Mouse (Mus musculus) CH12.LX (cell line): ENCODE data around the gene Macrod2. TPM values are rescaled to one million over a fixed set of nuclear protein-coding genes. Genes with fewer than 3 reads are reported as not detected.

ENCODE experiments used
- DNase-seq: peaks from one replicate; pipeline ENCODE4 v3.0.0-alpha.2; 2013; ENCODE audit errors: extremely low read depth
- H3K27ac ChIP-seq: 2 replicates; pipeline ENCODE4 v1.5.1; 2012; ENCODE audit warnings: low read depth, mild to moderate bottlenecking, control low read depth, moderate library complexity; ENCODE audit not compliant: insufficient read depth
- H3K27me3 ChIP-seq: replicated peaks from 2 replicates; pipeline ENCODE3; 2012; ENCODE audit warnings: inconsistent platforms
- H3K36me3 ChIP-seq, 2 experiments: replicated peaks in 1 of 2; 2 replicates each; pipeline versions ENCODE3 to v1.6.1; 2012; ENCODE audit warnings: inconsistent platforms in 1 of 2, low read length in 1 of 2, mild to moderate bottlenecking in 1 of 2, mixed read lengths in 1 of 2, moderate library complexity in 1 of 2; ENCODE audit not compliant: control insufficient read depth in 1 of 2, insufficient read depth in 1 of 2
- H3K4me1 ChIP-seq, 2 experiments: 2 replicates each; pipeline ENCODE4 v1.6.1; 2012; ENCODE audit warnings: inconsistent platforms in 1 of 2, moderate library complexity in 1 of 2; ENCODE audit not compliant: insufficient read depth in 2 of 2, control insufficient read depth in 1 of 2
- H3K4me2 ChIP-seq: 2 replicates; pipeline ENCODE4 v1.6.1; 2012; ENCODE audit warnings: low read depth, mild to moderate bottlenecking, control low read depth; ENCODE audit not compliant: poor library complexity, insufficient read depth, severe bottlenecking
- H3K4me3 ChIP-seq, 3 experiments: fragments of 150-350 bp in 1 of 3; sonication (generic) in 1 of 3; replicated peaks in 1 of 3; 2 replicates each; pipeline versions ENCODE3 to v1.5.1; 2011 to 2012; ENCODE audit warnings: low read depth in 2 of 3, low read length in 2 of 3, mild to moderate bottlenecking in 2 of 3, moderate library complexity in 2 of 3, control low read depth in 1 of 3, improper control_type of control experiment in 1 of 3, inconsistent platforms in 1 of 3, mixed read lengths in 1 of 3; ENCODE audit not compliant: poor library complexity in 1 of 3
- H3K79me2 ChIP-seq: replicated peaks from 2 replicates; pipeline ENCODE4 v1.6.1; 2012; ENCODE audit warnings: mild to moderate bottlenecking, moderate library complexity; ENCODE audit not compliant: control insufficient read depth, poor library complexity, insufficient read depth, severe bottlenecking; ENCODE audit errors: extremely low read depth
- H3K9ac ChIP-seq: 2 replicates; pipeline ENCODE4 v1.6.1; 2012; ENCODE audit warnings: low read depth, mild to moderate bottlenecking, control low read depth, moderate library complexity; ENCODE audit not compliant: insufficient read depth
- H3K9me3 ChIP-seq: replicated peaks from 2 replicates; pipeline ENCODE3; 2012; ENCODE audit warnings: low read length, inconsistent platforms, mixed read lengths
- CHD1 ChIP-seq: IDR thresholded peaks from 2 replicates; pipeline ENCODE4 v1.6.1; 2012; ENCODE audit warnings: low read depth, low read length, improper control_type of control experiment, inconsistent platforms
- CTCF ChIP-seq, 2 experiments: IDR thresholded peaks in 1 of 2; conservative IDR thresholded peaks in 1 of 2; 2 replicates each; pipeline ENCODE4 v1.5.1; 2011 to 2012; ENCODE audit warnings: low read depth in 2 of 2, low read length in 2 of 2, improper control_type of control experiment in 1 of 2, inconsistent platforms in 1 of 2, mild to moderate bottlenecking in 1 of 2, moderate library complexity in 1 of 2
- E2F4 ChIP-seq: IDR thresholded peaks from 2 replicates; pipeline ENCODE4 v1.6.1; 2011; ENCODE audit warnings: low read depth, low read length, improper control_type of control experiment; ENCODE audit not compliant: insufficient replicate concordance
- EP300 ChIP-seq: IDR thresholded peaks from 2 replicates; pipeline ENCODE4 v1.6.1; 2011; ENCODE audit warnings: low read length, improper control_type of control experiment
- ETS1 ChIP-seq: conservative IDR thresholded peaks from 2 replicates; pipeline ENCODE4 v1.6.1; 2012; ENCODE audit warnings: low read depth, mild to moderate bottlenecking, inconsistent platforms, low read length, improper control_type of control experiment, moderate library complexity
- HCFC1 ChIP-seq: IDR thresholded peaks from 2 replicates; pipeline ENCODE4 v1.6.1; 2012; ENCODE audit warnings: low read depth, mild to moderate bottlenecking, inconsistent platforms, low read length, improper control_type of control experiment
- JUND ChIP-seq: conservative IDR thresholded peaks from 2 replicates; pipeline ENCODE4 v1.6.1; 2011; ENCODE audit warnings: low read depth, low read length, improper control_type of control experiment
- MAFK ChIP-seq: IDR thresholded peaks from 2 replicates; pipeline ENCODE4 v1.6.1; 2011; ENCODE audit warnings: low read length, improper control_type of control experiment; ENCODE audit not compliant: insufficient replicate concordance
- MAX ChIP-seq: IDR thresholded peaks from 2 replicates; pipeline ENCODE4 v1.6.1; 2011; ENCODE audit warnings: low read length, improper control_type of control experiment
- MAZ ChIP-seq: IDR thresholded peaks from 2 replicates; pipeline ENCODE4 v1.6.1; 2012; ENCODE audit warnings: low read depth, mild to moderate bottlenecking, inconsistent platforms, low read length, improper control_type of control experiment, moderate library complexity
- MEF2A ChIP-seq: IDR thresholded peaks from 2 replicates; pipeline ENCODE4 v1.6.1; 2014; ENCODE audit warnings: low read depth, mild to moderate bottlenecking, inconsistent platforms, low read length, improper control_type of control experiment, borderline replicate concordance
- MXI1 ChIP-seq: IDR thresholded peaks from 2 replicates; pipeline ENCODE4 v1.6.1; 2011; ENCODE audit warnings: mild to moderate bottlenecking, low read depth, low read length, improper control_type of control experiment
- NELFE ChIP-seq: IDR thresholded peaks from 2 replicates; pipeline ENCODE4 v1.6.1; 2011; ENCODE audit warnings: low read depth, low read length, improper control_type of control experiment
- NRF1 ChIP-seq: IDR thresholded peaks from 2 replicates; pipeline ENCODE4 v1.6.1; 2014; ENCODE audit warnings: low read depth, mild to moderate bottlenecking, inconsistent platforms, low read length, improper control_type of control experiment, moderate library complexity
- PAX5 ChIP-seq: IDR thresholded peaks from 2 replicates; pipeline ENCODE4 v1.6.1; 2012; ENCODE audit warnings: low read length, inconsistent platforms, mixed read lengths
- POLR2A ChIP-seq: IDR thresholded peaks from 2 replicates; pipeline ENCODE4 v1.6.1; 2011; ENCODE audit warnings: low read depth, mild to moderate bottlenecking, improper control_type of control experiment, low read length
- POLR2AphosphoS2 ChIP-seq: IDR thresholded peaks from 2 replicates; pipeline ENCODE4 v1.6.1; 2011; ENCODE audit warnings: low read depth, low read length, improper control_type of control experiment
- RAD21 ChIP-seq: IDR thresholded peaks from 2 replicates; pipeline ENCODE4 v1.6.1; 2011; ENCODE audit warnings: low read depth, mild to moderate bottlenecking, low read length, improper control_type of control experiment, moderate library complexity
- SMC3 ChIP-seq: IDR thresholded peaks from 2 replicates; pipeline ENCODE4 v1.6.1; 2011; ENCODE audit warnings: low read depth, low read length, improper control_type of control experiment
- TBP ChIP-seq: conservative IDR thresholded peaks from 2 replicates; pipeline ENCODE4 v1.6.1; 2011; ENCODE audit warnings: low read depth, low read length, improper control_type of control experiment
- UBTF ChIP-seq: IDR thresholded peaks from 2 replicates; pipeline ENCODE4 v1.6.1; 2012; ENCODE audit warnings: low read depth, mild to moderate bottlenecking, inconsistent platforms, low read length, improper control_type of control experiment, moderate library complexity
- USF2 ChIP-seq: conservative IDR thresholded peaks from 2 replicates; pipeline ENCODE4 v1.6.1; 2011; ENCODE audit warnings: low read depth, low read length, improper control_type of control experiment
- ZC3H11A ChIP-seq: IDR thresholded peaks from 2 replicates; pipeline ENCODE4 v1.6.1; 2012; ENCODE audit warnings: low read depth, mild to moderate bottlenecking, inconsistent platforms, low read length, improper control_type of control experiment
- ZKSCAN1 ChIP-seq: IDR thresholded peaks from 2 replicates; pipeline ENCODE4 v1.6.1; 2012; ENCODE audit warnings: low read depth, inconsistent platforms, low read length, improper control_type of control experiment, borderline replicate concordance
- ZMIZ1 ChIP-seq: IDR thresholded peaks from 2 replicates; pipeline ENCODE4 v1.6.1; 2012; ENCODE audit warnings: low read depth, mild to moderate bottlenecking, inconsistent platforms, low read length, improper control_type of control experiment
- ZNF384 ChIP-seq: IDR thresholded peaks from 2 replicates; pipeline ENCODE4 v1.6.1; 2012; ENCODE audit warnings: low read depth, low read length, improper control_type of control experiment, inconsistent platforms
- dilution Hi-C: fragments of 300-500 bp; cut with MboI; formaldehyde crosslinking; loops from 2 replicates; pipeline ENCODE4 v1.14.3; 2020; ENCODE audit warnings: low sequenced_read_pairs; ENCODE audit not compliant: extremely low pct_unique_long_range_greater_than_20kb, extremely low pct_ligation_motif_present
- in situ Hi-C: fragments of 300-500 bp; cut with MboI; formaldehyde crosslinking; loops from 3 replicates; pipeline ENCODE4 v1.14.3; 2019; ENCODE audit warnings: low sequenced_read_pairs, low pct_ligation_motif_present, low pct_unique_long_range_greater_than_20kb, mixed read lengths
- polyA plus RNA-seq: library from polyadenylated mRNA; unstranded; fragments of >175 nt; gene quantifications from 2 replicates; pipeline ENCODE4 v1.2.1, GENCODE M21; 2012; ENCODE audit warnings: low read depth; ENCODE audit not compliant: insufficient read length
- total RNA-seq, 2 experiments: library from RNA; depleted of rRNA; stranded (reverse); fragments of 300-350 nt in 1 of 2; fragments of >200 nt in 1 of 2; gene quantifications; 2 replicates each; pipeline ENCODE4 v1.2.3; 2012 to 2014

Macrod2 gene
- total and polyA plus RNA-seq, 3 experiments, result not detected

DNA sequence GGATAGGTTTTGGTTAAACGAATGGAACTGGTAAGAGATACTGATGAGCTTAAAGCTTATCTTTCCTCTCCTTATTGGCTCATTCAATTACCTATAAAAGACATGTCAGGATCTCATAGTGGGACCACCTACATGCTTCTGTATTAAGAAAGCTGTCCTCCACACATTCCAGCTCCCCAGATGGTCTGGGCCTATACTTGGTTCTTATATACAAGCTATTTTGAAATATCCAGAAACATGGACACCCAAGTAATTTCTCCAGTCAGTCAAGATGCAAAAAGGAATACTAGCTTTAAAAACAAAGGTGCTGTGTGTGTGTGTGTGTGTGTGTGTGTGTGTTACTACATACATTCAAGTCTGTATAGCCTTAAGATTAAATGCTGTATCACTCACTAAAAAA lies 833.7 kb downstream of the Macrod2 start:
- dilution Hi-C loops, result no loop called here
- Histone ChIP-seq H3K27me3 (no peaks in the 10 kb centered on the region), H3K9ac (no peak overlapping the region), H3K27ac (no peak overlapping the region), H3K9me3 (peaks cover 35% of the 10 kb centered on the region), H3K4me2 (no peak overlapping the region), H3K36me3 (no peaks in the 10 kb centered on the region), H3K4me3 (no peak overlapping the region), H3K79me2 (no peaks in the 10 kb centered on the region), H3K4me1 (no peaks in the 10 kb centered on the region)
- in situ Hi-C loops, result no loop called here
- no peak for DNase-seq
- no peak for TF ChIP-seq MXI1
- no peak for TF ChIP-seq CHD1
- no peak for TF ChIP-seq JUND
- no peak for TF ChIP-seq POLR2A
- TF ChIP-seq ZMIZ1, result no peak
- no peak for TF ChIP-seq NELFE
- TF ChIP-seq ETS1, result no peak
- TF ChIP-seq HCFC1, result no peak
- TF ChIP-seq RAD21, result no peak
- TF ChIP-seq NRF1, result no peak
- no peak for TF ChIP-seq PAX5
- TF ChIP-seq MAX, result no peak
- TF ChIP-seq ZKSCAN1, result no peak
- no peak for TF ChIP-seq E2F4
- no peak for TF ChIP-seq SMC3
- TF ChIP-seq EP300, result no peak
- TF ChIP-seq ZC3H11A, result no peak
- TF ChIP-seq MAFK, result no peak

DNA sequence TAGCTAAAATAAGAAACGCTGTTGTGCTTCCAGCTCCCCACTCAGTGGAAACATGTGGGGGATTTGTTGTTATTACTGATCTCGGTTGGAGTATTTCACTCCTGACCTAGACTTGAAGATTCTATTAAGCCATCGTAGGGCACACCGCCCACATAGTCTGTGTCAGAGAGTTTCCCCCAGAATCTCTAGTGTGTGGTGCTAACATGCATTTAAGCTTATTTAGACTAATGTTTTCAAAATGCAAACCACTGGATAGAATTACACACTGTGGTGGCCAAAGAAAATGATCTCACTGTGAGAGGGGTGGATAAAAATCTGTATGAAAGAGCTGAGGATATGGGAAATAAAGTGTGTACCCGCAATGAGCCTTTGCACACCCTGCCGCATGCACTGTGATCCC lies 834.7 kb downstream of the Macrod2 start:
- no peaks in the 10 kb centered on the region for H3K79me2 ChIP-seq
- H3K4me2 ChIP-seq, result no peak overlapping the region
- H3K27ac ChIP-seq, result no peak overlapping the region
- in situ Hi-C loops (no loop called here), dilution Hi-C loops (no loop called here)
- H3K27me3 ChIP-seq, result no peaks in the 10 kb centered on the region
- no peaks in the 10 kb centered on the region for H3K36me3 ChIP-seq
- DNase-seq, result no peak
- H3K9ac ChIP-seq, result no peak overlapping the region
- no peak overlapping the region for H3K4me3 ChIP-seq
- no peak for TF ChIP-seq TBP
- no peak for TF ChIP-seq ZNF384
- TF ChIP-seq SMC3, result no peak
- no peak for TF ChIP-seq E2F4
- no peak for TF ChIP-seq CTCF (conservative IDR thresholded peaks at IDR 0.05 in 1 of 2, IDR thresholded peaks at IDR 0.05 in 1 of 2; ENCODE audit: low read depth in 2 of 2, low read length in 2 of 2)
- no peak for TF ChIP-seq MXI1
- no peak for TF ChIP-seq UBTF
- no peak for TF ChIP-seq POLR2AphosphoS2
- no peak for TF ChIP-seq MAZ
- TF ChIP-seq ZC3H11A, result no peak
- TF ChIP-seq POLR2A, result no peak
- TF ChIP-seq USF2, result no peak
- no peak for TF ChIP-seq MEF2A
- peaks cover 38% of the 10 kb centered on the region for H3K9me3 ChIP-seq
- H3K4me1 ChIP-seq, result no peaks in the 10 kb centered on the region
